Mouse (Mus musculus) thymus, postnatal 10 days (tissue): ENCODE measurements around the gene Kctd17.

ENCODE experiments used
- DNase-seq, 2 experiments: peaks; one replicate each; pipeline ENCODE4 v3.0.0; 2021; ENCODE audit warnings: low spot score in 2 of 2

The Kctd17 gene

GRCm38 (mm10) chr15:78428391-78429138 lies at the start of gene Kctd17:
Gene Kctd17, plus strand, starts transcription at chr15:78428564.
- DNase-seq, result no peak

- DNase-seq, result no peak
Observed at GRCm38 (mm10) chr15:78380208-78380607, 48.2 kb upstream of the Kctd17 start.

- no peak for DNase-seq
Observed at GRCm38 (mm10) chr15:78380741-78381140, 47.6 kb upstream of the Kctd17 start.

- DNase-seq, result no peak
Observed at GRCm38 (mm10) chr15:78382115-78382514, 46.2 kb upstream of the Kctd17 start.

- DNase-seq, result no peak
Observed at GRCm38 (mm10) chr15:78383450-78384219, 44.7 kb upstream of the Kctd17 start.

- no peak for DNase-seq
Observed at GRCm38 (mm10) chr15:78384220-78385116, 43.9 kb upstream of the Kctd17 start.

- DNase-seq, result no peak
Observed at GRCm38 (mm10) chr15:78385564-78385963, 42.8 kb upstream of the Kctd17 start.

- peak; percentile 19 to 31 for DNase-seq
Observed at GRCm38 (mm10) chr15:78390855-78391254, 37.5 kb upstream of the Kctd17 start.

GRCm38 (mm10) chr15:78395478-78395962 lies 32.8 kb upstream of the Kctd17 start, which contains the start of gene Tex33:
Gene Tex33, minus strand, starts transcription at chr15:78395912.
- DNase-seq, result no peak

- no peak for DNase-seq
Observed at GRCm38 (mm10) chr15:78401345-78401744, 27.0 kb upstream of the Kctd17 start.

GRCm38 (mm10) chr15:78401921-78402320 lies 26.4 kb upstream of the Kctd17 start:
- no peak for DNase-seq

- no peak for DNase-seq
Observed at GRCm38 (mm10) chr15:78402423-78402822, 25.9 kb upstream of the Kctd17 start.

GRCm38 (mm10) chr15:78403301-78403741 lies 25.0 kb upstream of the Kctd17 start:
- no peak for DNase-seq

- no peak for DNase-seq
Observed at GRCm38 (mm10) chr15:78403896-78404295, 24.5 kb upstream of the Kctd17 start.

GRCm38 (mm10) chr15:78405098-78405497 lies 23.3 kb upstream of the Kctd17 start:
- no peak for DNase-seq

- DNase-seq, result peak; percentile 54 to 57
Observed at GRCm38 (mm10) chr15:78405517-78406211, 22.7 kb upstream of the Kctd17 start, which contains the start of gene Tst. Gene Tst, minus strand, starts transcription at chr15:78405907.

- peak; percentile 80 to 81 for DNase-seq
Observed at GRCm38 (mm10) chr15:78406293-78406934, 21.9 kb upstream of the Kctd17 start, which contains the start of gene Mpst. Gene Mpst, plus strand, starts transcription at chr15:78406416.

- DNase-seq, result no peak
Observed at GRCm38 (mm10) chr15:78409570-78410052, 18.8 kb upstream of the Kctd17 start.

GRCm38 (mm10) chr15:78413083-78413718 lies 15.2 kb upstream of the Kctd17 start:
- no peak for DNase-seq

GRCm38 (mm10) chr15:78413719-78414117 lies 14.6 kb upstream of the Kctd17 start:
- DNase-seq, result no peak
